Mouse (Mus musculus) hindbrain, embryonic 13.5 days (tissue): ENCODE results near the gene Sec1. TPM values are rescaled to one million over a fixed set of nuclear protein-coding genes. Genes with fewer than 3 reads are reported as not detected.
"Not testable (repeated sequence)": the region's sequence is repeated elsewhere in the genome, so short reads cannot be mapped to it uniquely, and the experiment has no call there.

Experiments
- ATAC-seq: fragments of 200-750 bp; cut with Nextera tagmentation; 2 replicates; pipeline ENCODE4 v1.8.0; 2017; ENCODE audit warnings: moderate TSS enrichment; ENCODE audit not compliant: low FRiP score
- H3K27ac ChIP-seq: fragments of 300-500 bp; sonication (generic); 2 replicates; pipeline ENCODE4 v1.5.1; 2015; ENCODE audit warnings: inconsistent platforms, mild to moderate bottlenecking, moderate library complexity
- H3K27me3 ChIP-seq: fragments of 300-500 bp; sonication (generic); 2 replicates; pipeline ENCODE4 v1.6.1; 2015; ENCODE audit warnings: mild to moderate bottlenecking, inconsistent platforms
- H3K36me3 ChIP-seq: fragments of 300-500 bp; sonication (generic); 2 replicates; pipeline ENCODE4 v1.6.1; 2015; ENCODE audit warnings: mild to moderate bottlenecking, inconsistent platforms
- H3K4me1 ChIP-seq: fragments of 300-500 bp; sonication (generic); replicated peaks from 2 replicates; pipeline ENCODE4 v1.6.1; 2015; ENCODE audit warnings: inconsistent platforms
- H3K4me2 ChIP-seq: fragments of 300-500 bp; sonication (generic); 2 replicates; pipeline ENCODE4 v1.6.1; 2015; ENCODE audit warnings: inconsistent platforms, mild to moderate bottlenecking, moderate library complexity
- H3K4me3 ChIP-seq: fragments of 300-500 bp; sonication (generic); 2 replicates; pipeline ENCODE4 v1.5.1; 2015; ENCODE audit warnings: mild to moderate bottlenecking, inconsistent platforms
- H3K9ac ChIP-seq: fragments of 300-500 bp; sonication (generic); 2 replicates; pipeline ENCODE4 v1.6.1; 2015; ENCODE audit warnings: mild to moderate bottlenecking, inconsistent platforms
- H3K9me3 ChIP-seq: fragments of 300-500 bp; sonication (generic); 2 replicates; pipeline ENCODE4 v1.6.1; 2016; ENCODE audit warnings: inconsistent platforms
- WGBS: fragments of 180-500 bp; shearing (Covaris S2); methylation state at CpG from one replicate; pipeline ENCODE4 v1.1.7; 2015; 5-methylcytosine and 5-hydroxymethylcytosine counted together
- polyA plus RNA-seq: library from polyadenylated mRNA; unstranded; fragments of >200 nt; fragmentation: Nextera tagmentation; extraction: Ambion mirVana; gene quantifications from 2 replicates; pipeline ENCODE4 v1.2.1, GENCODE M21; 2015

Gene Sec1
- polyA plus RNA-seq, 1 experiment from 2014 or later = 0.86 TPM

DNA sequence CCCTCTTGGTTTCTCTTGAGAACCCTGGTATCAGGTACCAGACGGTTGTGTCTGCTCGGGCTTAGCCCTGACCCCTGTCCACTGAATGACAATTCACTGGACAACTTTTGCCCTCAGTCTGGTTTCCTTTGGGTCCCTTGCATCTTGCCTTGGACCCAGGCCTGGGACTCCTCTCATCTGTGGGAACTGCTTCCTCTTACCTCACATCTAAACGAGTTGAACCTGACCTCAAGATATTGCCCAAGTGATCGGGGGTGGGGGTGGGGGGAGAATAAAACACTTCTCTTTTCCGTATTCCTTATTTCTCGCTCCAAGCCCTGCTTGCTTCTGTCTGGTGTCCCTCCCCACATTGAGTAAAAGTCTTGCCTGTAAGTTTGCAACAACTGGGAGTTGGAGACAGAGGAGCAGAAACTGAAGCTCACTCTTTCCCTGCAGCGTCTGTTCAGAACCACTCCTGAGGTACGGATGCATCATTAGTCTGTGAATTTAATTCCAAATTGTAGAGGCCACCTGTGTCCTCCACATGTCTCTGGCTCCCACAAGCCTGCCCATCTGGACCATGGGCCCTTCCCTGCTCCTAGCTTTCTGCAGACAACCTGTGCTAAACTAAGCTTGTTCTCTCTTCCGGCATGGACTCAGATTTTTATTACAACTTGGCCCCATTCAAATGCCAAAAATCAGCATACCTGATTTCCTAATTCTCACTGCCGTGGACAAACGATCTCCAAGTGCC lies 33.3 kb downstream of the Sec1 start:
- Histone ChIP-seq H3K9me3 (no peaks in the 10 kb centered on the region; the same call in 1 of the 2 replicates), H3K4me3 (no peak overlapping the region), H3K4me2 (no peak overlapping the region), H3K36me3 (no peaks in the 10 kb centered on the region), H3K27me3 (0 out of 2 replicates have a peak, but pooled peaks cover 2% of the 10 kb centered on the region), H3K27ac (no peak overlapping the region), H3K9ac (no peak overlapping the region), H3K4me1 (no peaks in the 10 kb centered on the region)
- WGBS = 85% methylated on average over 11 of the region's 11 CpGs
- ATAC-seq = no peak

DNA sequence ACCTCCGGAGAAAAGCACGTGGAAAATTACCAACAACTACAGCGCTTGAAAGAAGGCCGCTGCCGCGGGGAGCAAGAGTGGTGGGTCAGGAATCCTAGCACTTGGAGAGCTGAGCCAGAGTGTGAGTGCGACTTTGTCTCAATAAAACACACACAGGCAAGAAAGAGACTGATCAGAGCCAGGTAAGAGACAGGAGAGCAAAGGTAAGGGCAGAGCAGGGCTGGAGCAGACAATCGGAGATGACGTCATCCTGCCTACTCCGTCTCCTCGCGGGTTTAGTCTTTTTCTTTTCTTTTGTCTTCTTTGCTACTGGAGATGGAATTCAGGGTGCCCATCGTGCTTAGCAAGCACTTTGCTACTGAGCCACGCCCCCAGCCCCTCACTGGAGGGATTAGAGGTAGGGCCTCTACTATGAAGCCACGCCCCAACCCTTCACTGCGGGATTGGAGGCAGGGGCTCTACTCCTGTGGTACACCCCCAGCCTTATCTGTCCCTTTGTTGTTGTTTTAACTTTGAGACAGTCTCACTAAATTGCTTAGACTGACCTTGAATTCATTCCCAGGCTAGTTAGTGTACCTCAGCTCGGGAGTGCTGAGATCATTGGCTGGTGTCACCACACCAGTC lies 39.7 kb downstream of the Sec1 start:
- ATAC-seq = no peak
- H3K36me3 ChIP-seq = no peaks in the 10 kb centered on the region
- H3K9me3 ChIP-seq = no peaks in the 10 kb centered on the region; the same call in 1 of the 2 replicates
- WGBS = 30% methylated on average over 17 of the region's 17 CpGs
- no peak overlapping the region for H3K4me3 ChIP-seq
- H3K27ac ChIP-seq = no peak overlapping the region
- H3K4me2 ChIP-seq = peak overlapping the region; percentile 25
- 0 out of 2 replicates have a peak, but pooled peaks cover 4% of the 10 kb centered on the region for H3K4me1 ChIP-seq
- H3K27me3 ChIP-seq = no peaks in the 10 kb centered on the region
- H3K9ac ChIP-seq = peak overlapping the region; percentile 46; the same call in 1 of the 2 replicates

- not testable (repeated sequence) for H3K9me3 ChIP-seq, H3K4me2 ChIP-seq, H3K4me1 ChIP-seq, ATAC-seq, H3K27me3 ChIP-seq, H3K27ac ChIP-seq, H3K36me3 ChIP-seq, H3K4me3 ChIP-seq, H3K9ac ChIP-seq
- 94% methylated on average over 20 of the region's 20 CpGs for WGBS
Measured at GRCm38 (mm10) chr7:45650484-45650883, 43.7 kb downstream of the Sec1 start.

DNA sequence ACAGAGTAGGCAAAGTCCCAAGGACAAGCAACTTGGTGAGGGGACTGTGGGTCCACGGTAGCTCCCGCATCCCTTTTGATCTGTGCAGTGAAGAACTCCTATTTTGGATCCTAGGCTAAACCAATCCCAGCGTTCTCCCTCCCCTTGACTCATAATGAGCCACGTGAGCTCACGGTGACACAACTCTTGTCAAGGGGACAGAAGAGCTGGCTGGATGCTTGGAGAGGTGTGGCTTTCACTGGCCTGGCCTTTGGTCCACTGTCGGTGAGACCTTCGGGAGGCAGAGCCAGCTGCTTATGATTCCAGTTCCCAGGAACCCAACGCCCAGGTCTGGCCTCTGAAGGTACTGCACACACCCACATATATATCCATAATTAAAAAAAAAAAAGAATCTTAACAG lies 44.9 kb downstream of the Sec1 start:
- Histone ChIP-seq H3K9me3 (no peaks in the 10 kb centered on the region), H3K4me3 (no peak overlapping the region), H3K9ac (no peak overlapping the region), H3K36me3 (no peaks in the 10 kb centered on the region), H3K4me2 (no peak overlapping the region), H3K27ac (no peak overlapping the region), H3K4me1 (peaks cover 13% of the 10 kb centered on the region), H3K27me3 (no peaks in the 10 kb centered on the region)
- WGBS = 89% methylated on average over 8 of the region's 8 CpGs
- no peak for ATAC-seq

DNA sequence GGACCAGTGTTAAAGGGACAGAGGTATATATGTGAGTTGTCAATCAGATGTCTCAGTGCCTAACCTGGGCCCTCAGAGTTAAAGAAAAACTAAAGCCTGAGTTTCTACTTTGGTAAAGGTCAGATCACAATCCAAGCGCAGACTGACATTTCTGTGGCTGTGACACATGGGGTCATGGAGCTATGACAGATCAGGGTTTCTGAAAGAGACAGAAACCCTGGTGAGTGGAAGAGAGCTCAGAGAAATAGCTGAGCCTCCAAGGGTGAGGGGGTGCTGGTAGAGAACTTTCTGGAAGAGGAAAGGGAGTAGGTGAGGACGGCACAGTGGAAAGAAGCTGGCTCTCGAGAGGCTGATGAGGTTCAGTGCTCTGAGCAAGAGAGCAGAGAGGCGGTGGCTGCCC lies 47.5 kb downstream of the Sec1 start:
- no peak overlapping the region for H3K27ac ChIP-seq
- H3K9me3 ChIP-seq = no peaks in the 10 kb centered on the region
- peaks cover 34% of the 10 kb centered on the region for H3K4me1 ChIP-seq
- no peaks in the 10 kb centered on the region for H3K36me3 ChIP-seq
- H3K9ac ChIP-seq = no peak overlapping the region
- no peak overlapping the region for H3K4me2 ChIP-seq
- no peak for ATAC-seq
- H3K4me3 ChIP-seq = no peak overlapping the region
- WGBS = 85% methylated on average over 4 of the region's 4 CpGs
- H3K27me3 ChIP-seq = no peaks in the 10 kb centered on the region

- no peak overlapping the region for H3K4me2 ChIP-seq
- 66% methylated on average over 7 of the region's 7 CpGs for WGBS
- ATAC-seq = no peak
Measured at GRCm38 (mm10) chr7:45645591-45645971, 48.6 kb downstream of the Sec1 start.

DNA sequence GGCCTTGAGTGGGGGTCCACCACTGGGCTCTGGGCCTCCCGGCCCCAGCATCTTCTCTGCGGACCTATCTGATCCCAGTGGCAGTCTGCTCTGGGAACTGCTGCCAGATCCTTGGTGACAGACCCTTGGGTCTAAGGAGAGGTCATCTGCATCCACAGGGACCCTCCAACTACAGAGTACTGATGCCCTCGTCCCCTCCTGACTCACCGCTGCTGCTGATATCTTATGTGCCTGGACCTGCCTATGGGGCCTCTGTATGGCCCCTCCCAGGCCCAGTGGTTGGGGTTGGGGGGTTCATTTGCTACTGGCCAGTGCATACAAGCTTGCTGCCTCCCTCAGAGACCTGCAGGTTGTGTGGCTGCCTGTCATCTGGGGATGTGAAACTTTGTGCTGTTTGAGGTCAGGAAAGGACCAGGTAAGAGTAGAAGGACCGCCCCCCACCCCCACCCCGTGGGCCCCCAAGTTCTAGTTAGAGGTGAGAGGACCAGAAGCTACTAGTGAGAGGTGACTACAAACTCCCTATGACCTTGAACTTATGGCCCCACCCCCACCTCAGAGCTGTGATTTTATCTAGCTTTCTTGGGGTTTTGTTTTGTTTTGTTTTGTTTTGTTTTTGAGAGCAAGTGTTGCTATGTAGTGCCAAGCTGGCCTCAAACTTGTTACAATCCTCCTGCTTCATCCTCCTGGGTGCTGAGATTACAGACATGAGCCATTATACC lies 49.2 kb downstream of the Sec1 start:
- no peaks in the 10 kb centered on the region for H3K36me3 ChIP-seq
- 65% methylated on average over 6 of the region's 6 CpGs for WGBS
- H3K4me3 ChIP-seq = peak overlapping the region; percentile 49
- H3K9me3 ChIP-seq = no peaks in the 10 kb centered on the region
- peak overlapping the region; percentile 64 for H3K9ac ChIP-seq
- H3K4me1 ChIP-seq = peaks cover 40% of the 10 kb centered on the region
- ATAC-seq = no peak
- H3K4me2 ChIP-seq = peak overlapping the region; percentile 71
- peak overlapping the region; percentile 90 for H3K27ac ChIP-seq
- no peaks in the 10 kb centered on the region for H3K27me3 ChIP-seq

More at GRCm38 (mm10) chr7:45645591-45645971, 48.6 kb downstream of the Sec1 start:
- H3K4me1 ChIP-seq = peaks cover 40% of the 10 kb centered on the region
- H3K27ac ChIP-seq = no peak overlapping the region
- no peaks in the 10 kb centered on the region for H3K27me3 ChIP-seq
- H3K4me3 ChIP-seq = no peak overlapping the region
- H3K9ac ChIP-seq = no peak overlapping the region
- H3K36me3 ChIP-seq = no peaks in the 10 kb centered on the region
- H3K9me3 ChIP-seq = no peaks in the 10 kb centered on the region

DNA sequence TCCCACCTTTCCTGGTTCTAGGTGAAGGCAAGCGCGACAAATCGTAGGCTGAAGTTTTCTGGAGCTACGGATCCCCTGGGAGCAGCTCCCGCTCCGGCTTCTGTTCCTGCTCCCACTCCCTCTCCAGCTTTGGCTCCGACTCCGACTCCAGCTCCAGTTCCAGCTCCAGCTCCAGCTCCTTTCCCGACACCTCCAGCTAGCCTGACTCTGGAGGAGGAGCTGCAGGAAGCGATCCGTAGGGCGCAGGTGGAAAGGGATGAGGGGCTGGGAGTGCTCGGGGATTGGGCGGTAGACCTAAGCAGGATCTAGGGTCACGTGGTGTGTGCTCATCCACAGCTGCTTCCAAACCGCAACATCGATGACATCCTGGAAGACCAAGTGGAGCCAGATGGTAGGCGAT lies 50.0 kb downstream of the Sec1 start:
- Histone ChIP-seq H3K4me1 (peaks cover 40% of the 10 kb centered on the region), H3K27me3 (no peaks in the 10 kb centered on the region), H3K4me2 (peak overlapping the region; percentile 71), H3K9me3 (no peaks in the 10 kb centered on the region), H3K9ac (peak overlapping the region; percentile 64), H3K4me3 (peak overlapping the region; percentile 49), H3K36me3 (no peaks in the 10 kb centered on the region), H3K27ac (peak overlapping the region; percentile 90)
- WGBS = 4% methylated on average over 18 of the region's 18 CpGs
- peak; percentile 36 for ATAC-seq

DNA sequence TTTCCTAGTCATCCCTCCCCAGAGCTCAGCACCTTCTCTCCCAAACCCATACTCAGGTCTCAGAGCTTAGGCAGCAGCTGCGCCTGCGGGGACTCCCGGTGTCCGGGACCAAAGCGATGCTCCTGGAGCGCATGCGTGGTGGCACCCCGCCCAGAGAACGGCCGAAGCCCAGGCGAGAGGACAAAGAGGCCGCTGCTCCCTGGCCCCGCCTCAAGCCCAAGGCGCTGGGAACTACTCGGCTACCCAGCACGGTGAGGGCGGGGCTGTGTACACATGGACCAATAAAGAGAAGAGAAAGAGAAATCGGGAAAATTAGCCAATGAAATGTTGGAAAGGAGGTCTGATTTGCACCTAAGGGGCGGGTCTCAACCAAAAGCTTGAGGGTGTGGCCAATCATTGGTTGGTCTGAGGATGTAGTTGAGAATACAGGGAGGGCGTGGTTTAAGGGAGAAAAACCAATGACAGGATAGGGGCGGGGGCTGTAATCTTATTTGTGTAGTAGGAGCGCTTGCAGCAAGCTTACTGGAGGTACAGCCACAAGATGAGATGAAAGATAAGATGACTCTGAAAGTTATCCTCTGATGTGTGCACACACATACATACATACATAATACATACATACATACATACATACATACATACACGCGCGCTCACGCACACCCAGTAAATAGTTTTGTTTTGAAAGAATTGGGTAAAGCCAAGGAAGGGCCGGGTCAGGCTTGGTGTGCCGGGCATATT lies 50.6 kb downstream of the Sec1 start:
- peak; percentile 94 for ATAC-seq
- H3K36me3 ChIP-seq = no peaks in the 10 kb centered on the region
- no peaks in the 10 kb centered on the region for H3K9me3 ChIP-seq
- WGBS = under 1% methylated on average over 28 of the region's 28 CpGs
- peaks cover 40% of the 10 kb centered on the region for H3K4me1 ChIP-seq
- peak overlapping the region; percentile 94 for H3K27ac ChIP-seq
- H3K9ac ChIP-seq = peak overlapping the region; percentile 84
- H3K4me3 ChIP-seq = peak overlapping the region; percentile 49
- H3K27me3 ChIP-seq = no peaks in the 10 kb centered on the region
- H3K4me2 ChIP-seq = peak overlapping the region; percentile 71

- Histone ChIP-seq H3K9me3 (no peaks in the 10 kb centered on the region), H3K27me3 (no peaks in the 10 kb centered on the region), H3K4me3 (peak overlapping the region; percentile 49), H3K9ac (peak overlapping the region; percentile 84), H3K4me2 (peak overlapping the region; percentile 71), H3K4me1 (peaks cover 47% of the 10 kb centered on the region), H3K27ac (peak overlapping the region; percentile 94), H3K36me3 (no peaks in the 10 kb centered on the region)
- WGBS = 37% methylated on average over 16 of the region's 16 CpGs
- no peak for ATAC-seq
Measured at GRCm38 (mm10) chr7:45642503-45643255, 51.5 kb downstream of the Sec1 start.

- WGBS = 81% methylated on average over 5 of the region's 5 CpGs
- Histone ChIP-seq H3K9ac (0 out of 2 replicates have a peak overlapping the region, but pooled peaks have one; percentile 84), H3K4me3 (peak overlapping the region; percentile 49; the same call in 1 of the 2 replicates), H3K36me3 (no peaks in the 10 kb centered on the region), H3K27me3 (no peaks in the 10 kb centered on the region), H3K27ac (peak overlapping the region; percentile 9; the same call in 1 of the 2 replicates), H3K4me1 (peaks cover 48% of the 10 kb centered on the region), H3K9me3 (no peaks in the 10 kb centered on the region), H3K4me2 (peak overlapping the region; percentile 71)
- no peak for ATAC-seq
Measured at GRCm38 (mm10) chr7:45642083-45642482, 52.1 kb downstream of the Sec1 start.
